Mouse (Mus musculus) stomach, embryonic 16.5 days (tissue): ENCODE measurements around the gene Kcna7. TPM values are rescaled to one million over a fixed set of nuclear protein-coding genes. Genes with fewer than 3 reads are reported as not detected.

Source experiments
- ATAC-seq: fragments of 200-750 bp; cut with Nextera tagmentation; 2 replicates; pipeline ENCODE4 v1.8.0; 2017; ENCODE audit warnings: moderate number of reproducible peaks, moderate TSS enrichment; ENCODE audit not compliant: insufficient read depth, low FRiP score
- H3K27ac ChIP-seq: fragments of 300-500 bp; sonication (generic); 2 replicates; pipeline ENCODE4 v1.5.1; 2014; ENCODE audit warnings: low read length
- H3K27me3 ChIP-seq: fragments of 300-500 bp; sonication (generic); 2 replicates; pipeline ENCODE4 v1.6.1; 2014; ENCODE audit warnings: low read length, control low read depth, mixed read lengths; ENCODE audit not compliant: control insufficient read depth, insufficient read depth
- H3K36me3 ChIP-seq: fragments of 300-500 bp; sonication (generic); 2 replicates; pipeline ENCODE4 v1.6.1; 2014; ENCODE audit warnings: low read length; ENCODE audit not compliant: control insufficient read depth, insufficient read depth
- H3K4me1 ChIP-seq: fragments of 300-500 bp; sonication (generic); 2 replicates; pipeline ENCODE4 v1.6.1; 2014; ENCODE audit warnings: low read length, control low read depth, mixed read lengths; ENCODE audit not compliant: control insufficient read depth, insufficient read depth
- H3K4me2 ChIP-seq: fragments of 300-500 bp; sonication (generic); 2 replicates; pipeline ENCODE4 v1.6.1; 2014; ENCODE audit warnings: low read depth, low read length, mixed read lengths
- H3K4me3 ChIP-seq: fragments of 300-500 bp; sonication (generic); replicated peaks from 2 replicates; pipeline ENCODE4 v1.5.1; 2014; ENCODE audit warnings: mild to moderate bottlenecking, low read length
- H3K9ac ChIP-seq: fragments of 300-500 bp; sonication (generic); 2 replicates; pipeline ENCODE4 v1.6.1; 2014; ENCODE audit warnings: low read length
- H3K9me3 ChIP-seq: fragments of 300-500 bp; sonication (generic); replicated peaks from 2 replicates; pipeline ENCODE4 v1.6.1; 2016; ENCODE audit warnings: low read length, control low read depth; ENCODE audit not compliant: control insufficient read depth
- WGBS: fragments of 180-500 bp; shearing (Covaris S2); extraction: QIAGEN DNeasy Blood & Tissue Kit; methylation state at CpG from one replicate; pipeline ENCODE4 v1.1.7; 2014; 5-methylcytosine and 5-hydroxymethylcytosine counted together
- polyA plus RNA-seq: library from polyadenylated mRNA; unstranded; fragments of >200 nt; fragmentation: Nextera tagmentation; extraction: Ambion mirVana; gene quantifications from 2 replicates; pipeline ENCODE4 v1.2.1, GENCODE M21; 2015

Gene Kcna7
- polyA plus RNA-seq, 1 experiment from 2014 or later: 0.09 TPM

- Histone ChIP-seq H3K9ac (no peak overlapping the region), H3K4me2 (no peak overlapping the region), H3K27me3 (no peaks in the 10 kb centered on the region), H3K4me1 (no peaks in the 10 kb centered on the region), H3K36me3 (peaks cover 4% of the 10 kb centered on the region; the same call in 1 of the 2 replicates), H3K4me3 (no peak overlapping the region), H3K27ac (no peak overlapping the region), H3K9me3 (no peaks in the 10 kb centered on the region)
- WGBS: 91% methylated on average over 1 of the region's 1 CpGs
- ATAC-seq: no peak
Observed at GRCm38 (mm10) chr7:45449974-45450373, 44.5 kb downstream of the Kcna7 start.

DNA sequence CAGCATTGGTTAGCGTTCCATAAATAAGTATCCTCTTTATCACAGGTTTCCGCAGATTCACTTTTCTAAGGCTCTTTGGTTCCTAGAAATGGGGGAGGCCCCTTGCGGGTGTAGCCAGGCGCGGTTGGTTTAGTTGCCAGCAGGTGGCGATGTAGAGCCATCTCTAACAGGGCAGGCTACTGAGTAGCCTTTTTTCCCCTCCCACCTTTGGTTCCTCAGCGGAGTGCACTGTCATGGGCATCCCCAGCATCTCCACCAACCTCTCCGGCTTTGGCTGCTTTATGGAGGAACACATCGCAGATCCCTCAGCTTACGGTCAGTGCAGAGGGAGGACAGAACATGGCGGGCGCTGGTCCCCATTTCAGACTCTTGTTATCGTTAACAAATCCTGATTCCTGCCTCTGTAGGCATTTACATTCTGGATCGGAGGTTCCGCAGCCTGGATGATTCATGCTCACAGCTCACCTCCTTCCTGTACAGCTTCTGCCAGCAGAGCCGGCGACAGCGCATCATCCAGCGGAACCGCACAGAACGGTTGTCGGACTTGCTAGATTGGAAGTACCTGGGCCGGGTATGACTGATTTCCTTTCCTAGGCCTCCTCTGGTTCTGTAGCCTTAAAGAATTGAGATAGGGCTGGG lies 46.0 kb downstream of the Kcna7 start:
- Histone ChIP-seq H3K4me1 (no peaks in the 10 kb centered on the region), H3K27ac (no peak overlapping the region), H3K9me3 (no peaks in the 10 kb centered on the region), H3K36me3 (peaks cover 4% of the 10 kb centered on the region; the same call in 1 of the 2 replicates), H3K9ac (no peak overlapping the region), H3K27me3 (no peaks in the 10 kb centered on the region), H3K4me2 (no peak overlapping the region), H3K4me3 (no peak overlapping the region)
- 57% methylated on average over 23 of the region's 23 CpGs for WGBS
- peak; percentile 80; the same call in 1 of the 2 replicates for ATAC-seq

DNA sequence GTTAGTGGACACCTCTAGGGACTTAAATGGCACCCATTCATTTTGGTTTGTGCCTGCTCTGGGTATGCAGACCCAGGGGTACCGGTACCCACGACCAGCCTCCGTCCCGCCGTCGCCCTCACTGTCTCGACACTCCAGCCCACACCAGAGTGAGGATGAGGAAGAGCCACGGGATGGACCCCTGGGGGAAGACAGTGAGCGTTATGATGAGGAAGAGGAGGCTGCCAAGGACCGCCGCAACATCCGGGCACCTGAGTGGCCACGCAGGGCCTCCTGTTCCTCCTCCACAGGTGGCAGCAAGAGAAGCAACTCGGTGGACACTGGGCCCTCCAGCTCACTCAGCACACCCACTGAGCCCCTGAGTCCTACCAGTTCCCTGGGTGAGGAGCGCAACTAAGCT lies 49.5 kb downstream of the Kcna7 start:
- peaks cover 15% of the 10 kb centered on the region for H3K4me1 ChIP-seq
- H3K27ac ChIP-seq: no peak overlapping the region
- ATAC-seq: no peak
- no peak overlapping the region for H3K4me2 ChIP-seq
- no peak overlapping the region for H3K4me3 ChIP-seq
- 89% methylated on average over 15 of the region's 15 CpGs for WGBS
- H3K36me3 ChIP-seq: peaks cover 7% of the 10 kb centered on the region; the same call in 1 of the 2 replicates
- no peak overlapping the region for H3K9ac ChIP-seq
- H3K9me3 ChIP-seq: no peaks in the 10 kb centered on the region
- H3K27me3 ChIP-seq: no peaks in the 10 kb centered on the region

DNA sequence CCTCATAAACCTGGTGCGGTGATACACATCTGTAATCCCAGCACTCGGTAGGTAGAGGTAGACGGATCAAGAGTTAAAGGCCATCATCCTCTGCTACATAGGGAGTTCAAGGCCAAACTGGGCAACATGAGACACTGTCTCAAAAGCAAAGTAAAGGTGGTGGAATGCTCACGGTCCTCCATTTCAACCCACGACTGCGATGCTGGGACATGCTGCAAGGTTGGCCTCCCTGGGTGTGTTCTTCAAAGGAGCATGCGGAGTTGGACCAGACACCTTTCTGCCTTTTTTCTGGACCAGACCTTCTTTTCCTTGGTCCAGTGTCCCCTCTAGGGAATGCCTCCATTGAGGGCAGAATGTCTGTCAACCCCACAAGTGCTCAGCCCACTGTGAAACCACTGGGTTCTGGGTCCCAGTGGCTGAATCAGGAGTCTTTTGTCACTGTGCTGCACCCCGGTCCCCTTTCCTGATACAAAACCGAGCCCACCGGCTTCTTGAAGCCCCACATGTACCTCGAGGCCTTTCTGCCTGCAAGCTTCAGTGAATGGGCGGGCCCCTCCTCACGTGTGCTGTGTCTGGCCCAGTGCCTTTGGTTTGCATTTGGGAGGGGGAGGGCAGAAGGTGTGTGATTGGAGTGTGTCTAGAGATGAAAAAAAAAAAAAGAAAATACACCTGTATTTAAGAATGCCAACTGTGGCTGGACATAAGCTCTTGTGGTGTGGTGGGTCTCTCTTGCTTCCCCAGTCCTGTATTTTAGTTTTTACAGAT lies 50.7 kb downstream of the Kcna7 start:
- 71% methylated on average over 13 of the region's 13 CpGs for whole genome bisulfite sequencing
- no peak overlapping the region for H3K4me2 ChIP-seq
- peaks cover 7% of the 10 kb centered on the region; the same call in 1 of the 2 replicates for H3K36me3 ChIP-seq
- H3K27me3 ChIP-seq: no peaks in the 10 kb centered on the region
- H3K4me3 ChIP-seq: no peak overlapping the region
- ATAC-seq: no peak
- no peaks in the 10 kb centered on the region for H3K9me3 ChIP-seq
- peaks cover 26% of the 10 kb centered on the region for H3K4me1 ChIP-seq
- H3K9ac ChIP-seq: no peak overlapping the region
- peak overlapping the region; percentile 35; the same call in 1 of the 2 replicates for H3K27ac ChIP-seq

- 39% methylated on average over 9 of the region's 9 CpGs for WGBS
- Histone ChIP-seq H3K27me3 (no peaks in the 10 kb centered on the region), H3K36me3 (peaks cover 7% of the 10 kb centered on the region; the same call in 1 of the 2 replicates), H3K27ac (peak overlapping the region; percentile 35; the same call in 1 of the 2 replicates), H3K9me3 (no peaks in the 10 kb centered on the region), H3K4me3 (peak overlapping the region; percentile 89; the same call in 1 of the 2 replicates), H3K4me2 (0 out of 2 replicates have a peak overlapping the region, but pooled peaks have one; percentile 87), H3K9ac (peak overlapping the region; percentile 7; the same call in 1 of the 2 replicates), H3K4me1 (peaks cover 32% of the 10 kb centered on the region)
- ATAC-seq: no peak
Observed at GRCm38 (mm10) chr7:45456721-45457203, 51.3 kb downstream of the Kcna7 start.

GRCm38 (mm10) chr7:45457204-45458060 lies 52.0 kb downstream of the Kcna7 start:
- 46% methylated on average over 10 of the region's 10 CpGs for WGBS
- Histone ChIP-seq H3K4me2 (peak overlapping the region; percentile 87), H3K9ac (peak overlapping the region; percentile 91), H3K4me3 (peak overlapping the region; percentile 89), H3K27me3 (no peaks in the 10 kb centered on the region), H3K27ac (peak overlapping the region; percentile 94; the same call in 1 of the 2 replicates), H3K4me1 (peaks cover 34% of the 10 kb centered on the region), H3K36me3 (peaks cover 7% of the 10 kb centered on the region; the same call in 1 of the 2 replicates), H3K9me3 (no peaks in the 10 kb centered on the region)
- no peak for ATAC-seq

GRCm38 (mm10) chr7:45458748-45459563 lies 53.5 kb downstream of the Kcna7 start:
- Histone ChIP-seq H3K36me3 (peaks cover 7% of the 10 kb centered on the region), H3K27ac (peak overlapping the region; percentile 94), H3K9ac (peak overlapping the region; percentile 91), H3K4me1 (peaks cover 34% of the 10 kb centered on the region), H3K9me3 (no peaks in the 10 kb centered on the region), H3K4me2 (peak overlapping the region; percentile 87), H3K4me3 (peak overlapping the region; percentile 89), H3K27me3 (no peaks in the 10 kb centered on the region)
- under 1% methylated on average over 43 of the region's 43 CpGs for WGBS
- ATAC-seq: peak; percentile 64
